Mouse (Mus musculus) liver, embryonic 12.5 days (tissue): Measurements from ENCODE around the gene Ncam1. TPM values are rescaled to one million over a fixed set of nuclear protein-coding genes. Genes with fewer than 3 reads are reported as not detected.

Experiments
- ATAC-seq: fragments of 200-750 bp; cut with Nextera tagmentation; 2 replicates; pipeline ENCODE4 v1.8.0; 2017; ENCODE audit warnings: moderate number of reproducible peaks, mild to moderate bottlenecking, moderate library complexity
- H3K27ac ChIP-seq: fragments of 300-500 bp; sonication (generic); 2 replicates; pipeline ENCODE4 v1.5.1; 2016; ENCODE audit warnings: mild to moderate bottlenecking
- H3K27me3 ChIP-seq: fragments of 300-500 bp; sonication (generic); replicated peaks from 2 replicates; pipeline ENCODE4 v1.6.1; 2016; ENCODE audit warnings: mild to moderate bottlenecking, moderate library complexity
- H3K36me3 ChIP-seq: fragments of 300-500 bp; sonication (generic); 2 replicates; pipeline ENCODE4 v1.6.1; 2016; ENCODE audit warnings: mild to moderate bottlenecking, moderate library complexity
- H3K4me1 ChIP-seq: fragments of 300-500 bp; sonication (generic); 2 replicates; pipeline ENCODE4 v1.6.1; 2016
- H3K4me2 ChIP-seq: fragments of 300-500 bp; sonication (generic); 2 replicates; pipeline ENCODE4 v1.6.1; 2016; ENCODE audit warnings: mild to moderate bottlenecking, moderate library complexity
- H3K4me3 ChIP-seq: fragments of 300-500 bp; sonication (generic); 2 replicates; pipeline ENCODE4 v1.5.1; 2016; ENCODE audit warnings: mild to moderate bottlenecking, moderate library complexity
- H3K9ac ChIP-seq: fragments of 300-500 bp; sonication (generic); 2 replicates; pipeline ENCODE4 v1.6.1; 2016; ENCODE audit warnings: mild to moderate bottlenecking, moderate library complexity
- H3K9me3 ChIP-seq: fragments of 300-500 bp; sonication (generic); replicated peaks from 2 replicates; pipeline ENCODE4 v1.6.1; 2016; ENCODE audit warnings: mild to moderate bottlenecking, moderate library complexity
- WGBS: fragments of 180-500 bp; shearing (Covaris S2); methylation state at CpG from one replicate; pipeline ENCODE4 v1.1.7; 2016; ENCODE audit not compliant: insufficient replicate concordance; 5-methylcytosine and 5-hydroxymethylcytosine counted together
- polyA plus RNA-seq: library from polyadenylated mRNA; unstranded; fragments of >200 nt; fragmentation: Nextera tagmentation; extraction: Ambion mirVana; gene quantifications from 2 replicates; pipeline ENCODE4 v1.2.1, GENCODE M21; 2016

The Ncam1 gene
- polyA plus RNA-seq, 1 experiment from 2014 or later = 8.5 TPM

DNA sequence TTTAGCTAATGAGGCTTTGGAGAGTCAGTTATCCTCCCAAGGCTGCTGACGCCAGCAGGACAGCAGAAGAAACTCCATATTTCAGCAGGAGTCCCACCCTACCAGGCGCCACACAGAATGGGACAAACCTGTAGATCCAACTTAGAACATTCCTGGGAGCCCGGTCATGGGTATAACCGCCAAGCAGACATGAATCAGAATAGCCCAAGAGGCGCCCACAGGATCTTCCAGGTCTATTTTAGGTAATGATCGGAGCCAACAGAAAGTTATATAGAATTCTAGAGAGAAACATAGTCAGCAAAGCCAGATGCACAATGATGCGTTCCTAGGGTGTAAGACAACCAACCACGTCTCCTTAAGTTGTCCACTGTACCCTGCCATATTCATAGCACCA is 134.8 kb downstream of the Ncam1 start:
- H3K9ac ChIP-seq = no peak overlapping the region
- H3K27me3 ChIP-seq = no peaks in the 10 kb centered on the region
- H3K4me1 ChIP-seq = no peaks in the 10 kb centered on the region
- H3K27ac ChIP-seq = no peak overlapping the region
- H3K9me3 ChIP-seq = 0 out of 2 replicates have a peak, but pooled peaks cover 2% of the 10 kb centered on the region
- no peak overlapping the region for H3K4me2 ChIP-seq
- H3K4me3 ChIP-seq = no peak overlapping the region
- no peaks in the 10 kb centered on the region for H3K36me3 ChIP-seq
- WGBS = 73% methylated on average over 8 of the region's 8 CpGs
- no peak for ATAC-seq

DNA sequence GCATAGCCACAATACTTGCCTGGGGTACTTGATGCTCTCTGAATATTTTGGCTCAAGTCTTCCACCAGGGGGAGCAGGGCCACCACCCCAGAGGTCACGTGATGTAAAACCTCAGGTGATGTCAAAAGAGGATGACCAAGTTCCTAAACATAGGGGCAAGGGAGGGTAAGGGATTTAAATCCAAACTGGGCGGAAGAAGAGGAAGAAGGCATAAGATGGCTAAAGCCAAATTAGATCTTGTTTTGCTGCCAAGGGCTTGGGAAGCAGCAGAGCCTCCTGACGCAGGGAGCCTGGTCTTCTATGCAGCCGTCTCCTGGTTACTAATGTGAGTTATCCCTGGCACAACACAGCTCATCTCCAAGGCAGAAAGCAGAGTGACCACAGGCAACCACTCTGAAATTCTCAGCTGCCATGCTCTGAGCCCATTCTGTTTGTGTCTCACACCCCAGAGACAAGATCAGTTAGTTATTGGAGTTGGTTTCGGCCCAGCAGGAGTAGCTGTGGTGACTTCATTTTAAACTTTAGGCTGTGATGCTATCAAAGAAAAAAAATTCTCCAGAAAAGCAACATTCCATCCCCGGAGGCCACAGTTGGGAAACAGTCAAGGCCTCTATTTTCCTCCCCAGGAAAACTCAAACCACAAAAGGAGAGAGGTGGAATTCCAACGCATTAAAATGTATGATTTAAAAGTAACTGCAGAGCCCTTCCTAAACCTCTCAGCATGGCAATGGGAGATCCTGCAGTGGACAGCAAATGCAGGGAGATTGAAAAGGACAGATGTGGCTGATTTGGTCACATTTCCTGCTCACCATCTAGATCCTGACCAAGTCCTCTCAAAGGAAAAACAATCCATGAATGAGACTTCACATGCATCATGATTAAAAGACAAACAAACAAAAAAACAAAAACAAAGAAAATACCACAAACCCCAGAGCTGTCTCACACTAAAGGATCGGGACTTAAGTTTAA is 135.5 kb downstream of the Ncam1 start:
- H3K9me3 ChIP-seq = 0 out of 2 replicates have a peak, but pooled peaks cover 2% of the 10 kb centered on the region
- H3K9ac ChIP-seq = no peak overlapping the region
- WGBS = 63% methylated on average over 8 of the region's 8 CpGs
- no peak overlapping the region for H3K27ac ChIP-seq
- no peak for ATAC-seq
- H3K4me3 ChIP-seq = no peak overlapping the region
- H3K4me2 ChIP-seq = no peak overlapping the region
- H3K27me3 ChIP-seq = no peaks in the 10 kb centered on the region
- no peaks in the 10 kb centered on the region for H3K4me1 ChIP-seq
- no peaks in the 10 kb centered on the region for H3K36me3 ChIP-seq

DNA sequence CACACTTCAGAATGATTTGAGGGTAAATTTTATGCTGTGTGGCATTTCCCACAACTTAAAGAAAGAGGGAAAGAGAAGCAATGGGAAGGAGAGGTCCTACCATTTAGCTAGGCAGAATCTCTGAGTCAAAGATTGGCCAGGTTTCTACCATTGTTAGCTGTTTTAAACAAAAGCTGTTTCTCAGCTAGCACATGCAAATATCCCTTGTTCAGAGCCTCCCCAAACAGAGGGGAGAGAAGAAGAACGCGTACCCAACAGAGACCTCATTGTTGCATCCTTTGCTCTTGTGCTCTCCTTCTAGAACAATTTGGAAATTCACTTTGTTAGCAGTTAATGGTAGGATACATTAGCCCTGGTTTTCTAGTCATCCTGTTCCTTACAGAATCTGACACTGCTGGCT is 137.2 kb downstream of the Ncam1 start:
- WGBS = 68% methylated on average over 2 of the region's 2 CpGs
- Histone ChIP-seq H3K27ac (no peak overlapping the region), H3K4me1 (no peaks in the 10 kb centered on the region), H3K4me2 (no peak overlapping the region), H3K9me3 (no peaks in the 10 kb centered on the region), H3K9ac (no peak overlapping the region), H3K36me3 (no peaks in the 10 kb centered on the region), H3K27me3 (no peaks in the 10 kb centered on the region), H3K4me3 (no peak overlapping the region)
- no peak for ATAC-seq

DNA sequence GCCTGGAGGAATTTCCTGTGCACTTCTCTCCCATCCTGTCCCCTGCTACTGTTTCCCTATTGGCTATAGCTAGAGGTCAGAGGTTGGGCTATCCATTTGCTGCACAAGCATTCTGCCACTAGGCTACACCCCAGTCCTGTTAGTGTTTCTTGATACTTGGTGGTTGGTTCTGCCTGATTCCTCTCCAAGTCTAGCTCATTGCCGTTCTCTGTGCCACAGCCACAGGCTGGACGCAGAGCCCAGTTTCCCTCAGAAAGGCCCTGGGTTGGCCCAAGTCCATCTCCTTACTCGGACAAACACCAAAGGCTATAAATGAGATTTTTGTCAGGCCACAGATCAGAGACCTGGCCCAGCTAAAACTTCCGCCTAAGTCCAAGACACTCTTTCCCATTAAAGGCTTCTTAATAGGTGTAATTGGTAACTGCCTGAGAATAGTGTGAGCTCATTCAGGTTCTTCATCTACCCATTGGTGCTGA is 140.3 kb downstream of the Ncam1 start:
- H3K4me3 ChIP-seq = no peak overlapping the region
- H3K4me2 ChIP-seq = no peak overlapping the region
- no peak for ATAC-seq
- H3K9ac ChIP-seq = no peak overlapping the region
- no peak overlapping the region for H3K27ac ChIP-seq
- WGBS = 65% methylated on average over 4 of the region's 4 CpGs
- no peaks in the 10 kb centered on the region for H3K4me1 ChIP-seq
- H3K9me3 ChIP-seq = no peaks in the 10 kb centered on the region
- H3K27me3 ChIP-seq = no peaks in the 10 kb centered on the region
- H3K36me3 ChIP-seq = no peaks in the 10 kb centered on the region

DNA sequence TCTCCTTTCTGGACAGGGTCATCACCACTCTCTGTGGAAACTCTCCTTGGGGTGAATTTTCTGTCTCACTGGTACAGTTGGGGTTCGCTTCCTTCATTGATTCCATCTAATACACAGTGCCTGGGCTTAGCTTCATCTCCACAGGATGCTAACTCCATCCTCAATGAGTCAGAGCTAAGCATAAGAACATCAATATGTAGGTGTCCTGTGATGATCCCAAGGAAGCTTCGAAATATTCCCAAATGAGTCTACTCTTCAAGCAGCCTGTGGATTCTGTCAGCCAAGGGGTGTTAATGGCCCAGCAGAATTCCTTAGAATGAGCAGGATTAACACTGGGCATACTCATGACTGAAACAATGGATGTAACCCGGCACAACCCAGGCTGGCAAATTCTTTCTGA is 144.3 kb downstream of the Ncam1 start:
- no peaks in the 10 kb centered on the region for H3K9me3 ChIP-seq

DNA sequence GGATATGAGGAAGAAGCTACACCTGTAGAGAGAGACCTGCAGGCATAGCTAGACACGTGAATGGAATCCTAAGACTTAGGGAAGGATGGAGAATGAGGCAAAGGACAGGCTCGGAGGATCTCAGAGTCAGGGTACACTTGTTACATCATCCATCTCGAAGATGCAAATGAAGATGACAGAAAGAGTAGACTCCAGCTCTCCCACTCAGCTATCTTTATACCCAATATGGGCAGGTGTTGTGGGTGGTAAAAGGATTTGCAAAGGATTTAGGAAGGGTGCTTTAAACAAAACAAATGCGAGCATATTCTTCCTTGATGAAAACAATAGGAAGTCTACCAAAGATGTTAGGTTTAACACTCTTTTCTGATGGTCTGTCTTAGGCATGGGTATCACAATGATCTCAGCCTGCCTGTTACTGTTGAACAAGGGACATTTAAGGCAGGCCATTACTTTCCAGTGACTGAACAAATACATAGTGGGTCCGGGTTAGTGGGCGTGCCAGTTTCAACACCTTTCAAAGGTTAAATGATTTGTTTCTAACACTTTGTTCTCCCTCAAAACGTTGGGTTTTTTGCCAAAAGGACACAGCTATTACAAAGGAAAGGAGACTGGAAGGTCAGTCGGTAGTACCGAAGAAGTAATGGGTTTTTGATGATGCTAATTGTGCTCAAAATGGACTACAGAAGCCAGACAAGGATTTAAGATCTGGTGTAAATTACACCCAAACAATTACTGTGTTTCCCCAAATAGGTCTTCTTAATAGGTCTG is 145.1 kb downstream of the Ncam1 start:
- ATAC-seq = no peak
- no peaks in the 10 kb centered on the region for H3K27me3 ChIP-seq
- H3K27ac ChIP-seq = no peak overlapping the region
- WGBS = 61% methylated on average over 9 of the region's 9 CpGs
- no peak overlapping the region for H3K9ac ChIP-seq
- no peaks in the 10 kb centered on the region for H3K9me3 ChIP-seq
- no peak overlapping the region for H3K4me2 ChIP-seq
- H3K4me3 ChIP-seq = no peak overlapping the region
- H3K4me1 ChIP-seq = no peaks in the 10 kb centered on the region
- H3K36me3 ChIP-seq = no peaks in the 10 kb centered on the region

More for the DNA sequence above, 144.3 kb downstream of the Ncam1 start:
- Histone ChIP-seq H3K4me1 (no peaks in the 10 kb centered on the region), H3K4me3 (no peak overlapping the region), H3K36me3 (no peaks in the 10 kb centered on the region), H3K4me2 (no peak overlapping the region), H3K27ac (no peak overlapping the region), H3K9ac (no peak overlapping the region), H3K27me3 (no peaks in the 10 kb centered on the region)
- ATAC-seq = no peak
- 61% methylated on average over 3 of the region's 3 CpGs for WGBS

DNA sequence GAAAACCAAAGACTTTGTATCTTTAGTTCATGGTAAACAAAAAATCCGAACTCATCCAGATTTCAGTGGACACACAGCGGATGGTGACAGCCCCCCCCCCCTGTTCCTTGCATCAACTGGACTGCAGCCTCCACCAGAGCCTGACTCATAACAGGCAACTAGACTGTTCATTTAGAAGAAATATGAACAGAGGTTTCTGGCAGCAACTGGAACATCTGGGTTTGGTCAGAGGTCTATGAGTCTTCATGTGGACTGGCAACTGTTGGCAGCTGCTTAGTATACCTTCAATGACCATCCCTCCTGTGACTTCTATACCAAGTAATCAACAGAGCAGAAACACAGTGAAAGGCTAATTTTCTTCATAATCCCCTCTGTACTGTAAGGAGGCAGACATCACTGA is 154.4 kb downstream of the Ncam1 start:
- Histone ChIP-seq H3K9me3 (peaks cover 8% of the 10 kb centered on the region; the same call in 1 of the 2 replicates), H3K4me2 (no peak overlapping the region), H3K36me3 (no peaks in the 10 kb centered on the region), H3K27me3 (no peaks in the 10 kb centered on the region), H3K4me3 (no peak overlapping the region), H3K9ac (no peak overlapping the region), H3K27ac (no peak overlapping the region), H3K4me1 (no peaks in the 10 kb centered on the region)
- WGBS = 75% methylated on average over 2 of the region's 2 CpGs
- no peak for ATAC-seq

DNA sequence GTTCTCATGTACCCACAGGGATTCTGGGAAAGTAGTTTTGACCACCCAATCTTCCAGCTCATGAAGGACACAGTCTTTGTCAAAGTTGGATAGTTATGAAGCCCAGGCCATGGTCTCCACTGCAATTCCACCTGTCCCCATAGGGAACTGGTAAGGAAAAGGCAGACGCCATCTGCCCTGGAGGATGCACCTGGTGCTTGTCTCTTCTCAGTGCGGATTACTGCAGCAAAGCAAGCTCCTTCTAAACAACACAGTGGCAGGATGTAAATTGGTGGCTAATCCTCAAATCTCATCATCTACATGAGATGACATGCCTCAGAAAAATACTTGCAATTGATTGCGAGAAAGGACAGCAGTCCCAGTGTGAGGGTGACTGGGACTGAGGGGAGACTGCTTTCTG is 158.0 kb downstream of the Ncam1 start:
- Histone ChIP-seq H3K9me3 (no peaks in the 10 kb centered on the region), H3K36me3 (no peaks in the 10 kb centered on the region), H3K27me3 (no peaks in the 10 kb centered on the region), H3K4me1 (no peaks in the 10 kb centered on the region), H3K9ac (no peak overlapping the region), H3K4me2 (no peak overlapping the region), H3K27ac (no peak overlapping the region), H3K4me3 (no peak overlapping the region)
- WGBS = 71% methylated on average over 3 of the region's 3 CpGs
- no peak for ATAC-seq

DNA sequence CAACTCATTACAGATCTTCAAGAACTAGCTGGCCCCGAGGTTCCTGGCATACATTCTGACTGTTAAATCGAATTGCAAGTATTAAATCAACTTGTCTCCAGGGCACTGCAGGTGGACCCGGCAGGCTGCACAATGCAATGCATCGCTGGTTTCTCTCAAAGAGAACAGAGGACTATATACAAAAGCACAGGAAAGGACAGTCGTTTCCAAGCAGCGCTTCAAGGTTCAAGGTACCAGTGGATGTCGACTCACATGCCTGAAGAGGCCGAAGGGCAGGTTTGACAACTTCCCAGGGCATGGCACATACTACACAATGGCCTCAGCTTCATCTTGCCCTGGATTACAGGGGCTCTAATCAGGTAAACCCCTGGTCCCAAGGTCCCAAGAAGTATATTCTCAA is 158.6 kb downstream of the Ncam1 start:
- 65% methylated on average over 8 of the region's 8 CpGs for WGBS
- no peaks in the 10 kb centered on the region for H3K36me3 ChIP-seq

DNA sequence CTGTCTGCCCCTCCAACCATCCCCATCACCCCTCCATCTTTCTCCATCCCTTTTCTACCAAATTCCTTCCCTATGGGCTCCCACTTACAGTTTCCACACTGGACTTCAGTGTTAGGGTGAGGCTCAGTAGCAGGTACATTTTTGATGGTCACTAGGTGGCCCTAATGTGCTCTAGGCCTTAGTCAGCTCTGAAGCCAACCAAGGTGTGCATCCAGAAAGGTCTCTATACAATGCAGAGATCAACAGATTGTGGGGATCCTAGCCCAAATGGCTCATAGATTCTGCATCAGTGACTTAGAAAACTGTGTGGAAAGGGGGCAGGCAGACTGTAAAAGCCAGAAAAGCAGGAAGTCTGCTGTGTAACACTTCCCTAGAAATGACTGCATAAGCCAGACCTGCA is 160.8 kb downstream of the Ncam1 start:
- H3K4me2 ChIP-seq = no peak overlapping the region
- H3K36me3 ChIP-seq = no peaks in the 10 kb centered on the region
- H3K9me3 ChIP-seq = no peaks in the 10 kb centered on the region
- H3K4me1 ChIP-seq = no peaks in the 10 kb centered on the region
- no peaks in the 10 kb centered on the region for H3K27me3 ChIP-seq
- no peak overlapping the region for H3K4me3 ChIP-seq
- ATAC-seq = no peak
- H3K27ac ChIP-seq = no peak overlapping the region
- H3K9ac ChIP-seq = no peak overlapping the region

More for the DNA sequence above, 158.6 kb downstream of the Ncam1 start:
- H3K4me1 ChIP-seq = no peaks in the 10 kb centered on the region
- H3K4me3 ChIP-seq = no peak overlapping the region
- H3K4me2 ChIP-seq = no peak overlapping the region
- no peak for ATAC-seq
- H3K9me3 ChIP-seq = no peaks in the 10 kb centered on the region
- no peak overlapping the region for H3K9ac ChIP-seq
- H3K27me3 ChIP-seq = no peaks in the 10 kb centered on the region
- no peak overlapping the region for H3K27ac ChIP-seq

DNA sequence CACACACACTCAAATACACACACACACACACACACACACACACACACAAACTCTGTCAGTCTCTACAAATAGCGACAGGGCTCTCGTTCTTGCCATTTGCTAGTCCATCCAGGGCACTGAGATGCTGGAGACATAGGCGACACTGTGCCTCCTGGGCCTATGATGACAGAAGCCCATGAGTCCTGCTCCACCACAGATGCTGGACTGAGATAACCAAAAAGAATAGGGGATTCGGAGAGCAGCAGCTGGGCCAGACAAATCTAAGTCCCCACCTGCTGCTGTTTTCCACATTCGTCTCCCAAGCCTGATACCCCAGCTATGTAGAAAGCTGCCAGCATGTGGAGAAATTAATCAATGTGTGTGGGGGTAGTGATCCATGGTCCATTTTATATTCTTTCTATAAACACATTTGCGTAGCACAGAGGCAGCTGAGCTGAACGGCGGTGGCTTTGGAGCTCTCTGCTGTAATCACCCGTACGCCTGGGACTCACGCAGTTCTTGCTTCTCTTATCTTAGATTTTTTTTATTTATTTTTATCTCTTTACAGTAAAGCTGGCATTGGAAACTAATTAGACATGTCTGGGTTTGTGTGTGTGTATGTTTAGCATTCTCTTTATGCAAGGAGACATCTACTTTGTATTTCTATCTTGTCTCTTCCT is 162.9 kb downstream of the Ncam1 start:
- Histone ChIP-seq H3K9me3 (no peaks in the 10 kb centered on the region), H3K4me1 (no peaks in the 10 kb centered on the region), H3K9ac (no peak overlapping the region), H3K27ac (no peak overlapping the region), H3K4me2 (no peak overlapping the region), H3K4me3 (no peak overlapping the region), H3K27me3 (no peaks in the 10 kb centered on the region), H3K36me3 (no peaks in the 10 kb centered on the region)
- ATAC-seq = no peak
- 70% methylated on average over 11 of the region's 11 CpGs for WGBS

DNA sequence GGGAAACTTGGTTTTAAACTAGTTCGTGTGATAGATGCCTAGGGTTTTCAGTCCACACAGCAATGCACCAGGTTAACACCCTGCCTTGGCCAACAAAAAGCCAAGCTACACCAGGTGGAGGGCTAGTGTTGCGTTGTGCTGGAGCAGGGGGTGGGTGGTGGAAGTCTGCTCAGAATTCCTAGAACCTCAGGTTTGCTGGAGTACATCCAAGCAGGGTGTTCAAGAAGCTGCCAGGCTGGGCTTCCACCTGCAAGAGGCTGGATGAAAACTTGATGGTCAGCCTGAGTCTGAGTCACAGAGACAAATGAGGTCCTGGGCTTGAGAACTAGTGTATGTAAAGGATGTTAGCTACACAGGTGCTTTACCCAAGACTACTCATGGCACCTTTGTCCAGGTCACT is 166.1 kb downstream of the Ncam1 start:
- no peak overlapping the region for H3K4me2 ChIP-seq
- H3K4me1 ChIP-seq = no peaks in the 10 kb centered on the region
- H3K9me3 ChIP-seq = no peaks in the 10 kb centered on the region
- no peaks in the 10 kb centered on the region for H3K36me3 ChIP-seq
- no peak for ATAC-seq
- 59% methylated on average over 2 of the region's 2 CpGs for WGBS
- H3K27ac ChIP-seq = no peak overlapping the region
- no peaks in the 10 kb centered on the region for H3K27me3 ChIP-seq
- H3K9ac ChIP-seq = no peak overlapping the region
- H3K4me3 ChIP-seq = no peak overlapping the region
